Mouse (Mus musculus) stomach, embryonic 14.5 days (tissue): Measurements from ENCODE around the gene Itpr1. TPM values are rescaled to one million over a fixed set of nuclear protein-coding genes. Genes with fewer than 3 reads are reported as not detected.

Experiments
- ATAC-seq: fragments of 200-750 bp; cut with Nextera tagmentation; 2 replicates; pipeline ENCODE4 v1.8.0; 2017; ENCODE audit warnings: low read depth, moderate TSS enrichment; ENCODE audit not compliant: insufficient number of reproducible peaks, insufficient read depth, low FRiP score
- H3K27ac ChIP-seq: fragments of 300-500 bp; sonication (generic); 2 replicates; pipeline ENCODE4 v1.5.1; 2014; ENCODE audit warnings: mild to moderate bottlenecking, low read length, moderate library complexity, mixed read lengths
- H3K27me3 ChIP-seq: fragments of 300-500 bp; sonication (generic); 2 replicates; pipeline ENCODE4 v1.6.1; 2014; ENCODE audit warnings: low read length, control low read depth, mixed read lengths; ENCODE audit not compliant: control insufficient read depth, insufficient read depth
- H3K36me3 ChIP-seq: fragments of 300-500 bp; sonication (generic); 2 replicates; pipeline ENCODE4 v1.6.1; 2014; ENCODE audit warnings: mild to moderate bottlenecking, control low read depth, low read length, moderate library complexity, mixed read lengths; ENCODE audit not compliant: control insufficient read depth, insufficient read depth
- H3K4me1 ChIP-seq: fragments of 300-500 bp; sonication (generic); 2 replicates; pipeline ENCODE4 v1.6.1; 2014; ENCODE audit warnings: low read length, control low read depth, mixed read lengths; ENCODE audit not compliant: control insufficient read depth, insufficient read depth
- H3K4me2 ChIP-seq: fragments of 300-500 bp; sonication (generic); replicated peaks from 2 replicates; pipeline ENCODE4 v1.6.1; 2014; ENCODE audit warnings: low read depth, low read length, control low read depth
- H3K4me3 ChIP-seq: fragments of 300-500 bp; sonication (generic); 2 replicates; pipeline ENCODE4 v1.5.1; 2014; ENCODE audit warnings: low read depth, low read length, control low read depth
- H3K9ac ChIP-seq: fragments of 300-500 bp; sonication (generic); replicated peaks from 2 replicates; pipeline ENCODE4 v1.6.1; 2014; ENCODE audit warnings: low read depth, mild to moderate bottlenecking, control low read depth, low read length, moderate library complexity, mixed read lengths
- H3K9me3 ChIP-seq: fragments of 300-500 bp; sonication (generic); 2 replicates; pipeline ENCODE4 v1.6.1; 2016; ENCODE audit warnings: low read depth, low read length, control low read depth; ENCODE audit not compliant: control insufficient read depth
- WGBS: fragments of 180-500 bp; shearing (Covaris S2); extraction: QIAGEN DNeasy Blood & Tissue Kit; methylation state at CpG from one replicate; pipeline ENCODE4 v1.1.7; 2014; 5-methylcytosine and 5-hydroxymethylcytosine counted together
- polyA plus RNA-seq: library from polyadenylated mRNA; unstranded; fragments of >200 nt; fragmentation: Nextera tagmentation; extraction: Ambion mirVana; gene quantifications from 2 replicates; pipeline ENCODE4 v1.2.1, GENCODE M21; 2014

The Itpr1 gene
- polyA plus RNA-seq, 1 experiment from 2014 or later = 13.5 TPM

DNA sequence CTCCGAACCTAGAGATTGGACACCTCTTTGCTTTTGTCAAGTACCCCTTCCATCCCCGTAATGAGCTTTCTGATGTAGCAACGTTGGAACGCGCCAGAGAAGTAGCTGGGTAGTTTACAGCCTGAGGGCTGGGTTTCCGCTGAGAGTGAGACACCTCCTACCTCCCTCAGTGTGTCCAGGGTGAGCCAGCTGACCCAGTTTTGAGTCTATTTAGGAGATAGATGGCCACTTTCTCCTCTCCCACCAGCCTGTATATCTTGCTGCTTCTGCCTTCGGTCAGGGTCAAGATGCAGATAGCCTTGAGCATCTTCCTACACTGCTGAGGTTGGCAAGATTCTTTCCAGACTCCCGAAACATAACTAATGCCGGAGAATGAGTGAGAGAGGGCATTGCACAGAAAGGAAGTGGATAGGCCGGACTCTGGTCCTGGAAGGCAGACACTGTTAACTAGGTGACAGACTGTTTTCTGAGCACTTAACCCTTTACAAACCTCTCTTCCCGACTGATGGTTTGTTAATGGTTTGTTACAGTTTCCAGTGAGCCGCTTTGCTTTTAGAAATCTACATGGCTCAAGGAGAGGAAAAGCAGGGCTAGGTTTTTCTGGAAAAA is 92.4 kb downstream of the Itpr1 start:
- no peaks in the 10 kb centered on the region for H3K36me3 ChIP-seq
- H3K27ac ChIP-seq = 0 out of 2 replicates have a peak overlapping the region, but pooled peaks have one; percentile 33
- H3K27me3 ChIP-seq = no peaks in the 10 kb centered on the region
- ATAC-seq = no peak
- no peak overlapping the region for H3K4me3 ChIP-seq
- H3K4me1 ChIP-seq = peaks cover 16% of the 10 kb centered on the region; the same call in 1 of the 2 replicates
- H3K9me3 ChIP-seq = no peaks in the 10 kb centered on the region
- no peak overlapping the region for H3K9ac ChIP-seq
- no peak overlapping the region for H3K4me2 ChIP-seq
- 37% methylated on average over 12 of the region's 12 CpGs for WGBS

DNA sequence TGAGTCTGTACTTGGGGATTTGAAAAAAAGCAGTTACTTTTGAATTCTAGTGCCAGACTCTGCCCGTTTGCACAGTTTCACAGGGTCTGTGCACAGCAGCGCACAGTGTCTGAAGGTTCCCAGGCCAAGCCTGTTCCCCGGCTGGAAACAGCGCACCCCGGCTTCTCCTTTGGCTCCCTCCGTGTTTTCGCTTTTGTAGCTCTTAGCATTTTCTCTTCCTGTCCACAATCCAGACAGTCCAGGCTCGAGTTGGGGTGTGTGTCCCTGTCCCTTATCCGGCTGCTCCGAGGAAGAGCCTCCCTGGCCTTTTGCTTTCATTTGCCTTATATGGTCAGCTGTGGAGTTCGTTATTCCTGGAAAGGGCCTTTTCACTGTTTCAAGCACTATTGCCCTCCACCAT is 93.3 kb downstream of the Itpr1 start:
- Histone ChIP-seq H3K27me3 (no peaks in the 10 kb centered on the region), H3K4me2 (peak overlapping the region; percentile 11; the same call in 1 of the 2 replicates), H3K4me1 (peaks cover 16% of the 10 kb centered on the region; the same call in 1 of the 2 replicates), H3K36me3 (no peaks in the 10 kb centered on the region), H3K27ac (peak overlapping the region; percentile 57; the same call in 1 of the 2 replicates), H3K9ac (no peak overlapping the region), H3K4me3 (no peak overlapping the region), H3K9me3 (no peaks in the 10 kb centered on the region)
- ATAC-seq = peak; percentile 53; the same call in 1 of the 2 replicates
- WGBS = 43% methylated on average over 11 of the region's 11 CpGs

DNA sequence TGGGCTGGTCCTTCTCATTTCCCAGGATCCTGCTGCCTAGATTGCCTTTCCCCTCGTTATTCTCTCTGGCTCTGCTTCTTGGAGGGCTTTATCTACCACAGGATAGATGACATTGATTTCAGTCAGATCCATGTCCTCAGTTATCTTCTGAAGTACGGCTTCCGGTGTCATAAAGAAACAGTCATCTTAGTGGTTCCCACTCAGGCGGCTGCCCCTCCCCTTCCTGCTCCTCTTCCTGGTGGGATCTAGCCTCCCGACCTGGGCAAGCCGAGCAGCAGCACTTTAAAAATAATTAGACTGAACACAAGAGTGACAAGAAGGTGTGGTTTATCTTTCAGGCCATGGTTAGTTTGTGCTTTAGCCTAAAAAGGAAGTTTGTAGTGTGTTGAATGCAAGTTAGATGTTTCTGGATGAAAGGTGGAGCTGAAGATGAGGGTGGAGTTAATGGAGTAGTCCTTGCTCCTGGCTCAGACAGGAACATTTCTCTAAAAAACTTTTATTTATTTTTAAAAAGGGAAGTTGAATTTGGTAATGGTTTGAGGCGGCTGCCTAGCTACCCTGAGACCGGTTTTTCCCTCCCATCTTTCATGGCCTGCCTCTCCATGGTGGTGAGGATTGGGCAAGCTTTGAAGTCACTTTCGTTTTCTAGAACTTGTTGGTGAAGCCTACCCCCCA is 94.2 kb downstream of the Itpr1 start:
- Histone ChIP-seq H3K9ac (no peak overlapping the region), H3K4me1 (peaks cover 16% of the 10 kb centered on the region; the same call in 1 of the 2 replicates), H3K4me2 (no peak overlapping the region), H3K36me3 (no peaks in the 10 kb centered on the region), H3K9me3 (no peaks in the 10 kb centered on the region), H3K4me3 (no peak overlapping the region), H3K27ac (no peak overlapping the region; the same call in 1 of the 2 replicates), H3K27me3 (no peaks in the 10 kb centered on the region)
- 46% methylated on average over 9 of the region's 9 CpGs for WGBS
- no peak for ATAC-seq

DNA sequence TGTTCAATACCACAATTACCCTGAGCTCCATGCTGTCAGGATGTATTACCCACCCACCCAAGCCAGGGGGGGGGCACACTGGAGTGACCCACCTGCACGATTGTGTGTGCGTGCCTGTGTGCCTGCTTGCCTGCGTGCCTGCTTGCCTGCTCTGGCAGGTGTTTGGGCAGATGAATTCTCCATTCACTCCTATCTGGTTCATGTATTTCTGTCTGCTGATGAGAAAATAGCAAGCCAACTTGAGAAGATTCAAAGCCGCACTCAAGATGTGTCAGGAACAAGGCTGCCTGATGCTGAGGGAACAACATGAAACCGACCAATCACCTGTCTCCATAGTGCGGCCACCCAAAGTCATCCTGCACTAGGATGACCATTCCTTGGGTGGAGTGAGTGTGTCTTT is 94.9 kb downstream of the Itpr1 start:
- no peaks in the 10 kb centered on the region for H3K27me3 ChIP-seq

DNA sequence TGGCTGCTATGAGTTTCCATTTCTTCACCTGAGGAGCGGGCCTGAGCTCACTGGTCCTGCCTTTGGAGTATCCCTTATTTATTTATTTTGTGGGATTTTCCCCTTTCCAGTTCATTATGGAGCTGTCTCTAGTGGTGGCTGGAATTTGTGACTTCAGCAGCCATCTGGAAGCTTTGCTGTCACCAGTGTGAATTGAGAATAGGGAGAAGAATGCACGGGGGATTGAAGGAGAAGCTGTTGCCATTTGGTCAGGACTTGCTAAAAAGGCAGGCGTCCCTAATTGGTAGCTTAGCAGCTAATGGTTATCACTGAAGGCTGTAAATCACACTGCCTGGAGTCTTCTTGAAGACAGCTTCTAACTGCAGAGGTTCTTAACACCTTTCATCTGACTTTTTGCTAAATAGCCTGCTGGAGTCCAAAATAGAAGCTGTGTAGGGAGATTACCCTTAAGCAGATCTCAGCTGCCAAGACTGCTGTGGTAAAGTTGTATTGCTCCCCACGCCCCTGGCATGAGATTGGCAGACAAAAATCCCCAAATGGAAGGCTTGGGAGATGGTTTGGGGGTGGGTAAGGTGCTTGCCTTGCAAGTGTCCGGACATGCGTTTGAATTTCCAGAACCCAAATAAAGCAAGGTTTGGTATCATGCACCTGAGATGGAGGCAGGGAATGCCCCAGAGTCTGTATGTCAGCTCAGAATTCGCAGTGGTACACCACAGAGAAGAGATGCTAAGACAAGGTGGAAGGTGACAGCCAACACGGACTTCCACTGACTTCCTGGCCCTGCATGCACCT is 96.7 kb downstream of the Itpr1 start:
- Histone ChIP-seq H3K4me3 (no peak overlapping the region), H3K36me3 (no peaks in the 10 kb centered on the region), H3K27ac (no peak overlapping the region), H3K27me3 (no peaks in the 10 kb centered on the region), H3K9ac (no peak overlapping the region), H3K4me2 (no peak overlapping the region), H3K4me1 (peaks cover 16% of the 10 kb centered on the region; the same call in 1 of the 2 replicates), H3K9me3 (no peaks in the 10 kb centered on the region)
- WGBS = 62% methylated on average over 8 of the region's 8 CpGs
- no peak for ATAC-seq

More for the DNA sequence above, 94.9 kb downstream of the Itpr1 start:
- peaks cover 16% of the 10 kb centered on the region; the same call in 1 of the 2 replicates for H3K4me1 ChIP-seq
- H3K9me3 ChIP-seq = no peaks in the 10 kb centered on the region
- ATAC-seq = no peak
- no peak overlapping the region for H3K4me3 ChIP-seq
- H3K27ac ChIP-seq = no peak overlapping the region
- no peak overlapping the region for H3K4me2 ChIP-seq
- no peak overlapping the region for H3K9ac ChIP-seq
- 93% methylated on average over 6 of the region's 6 CpGs for WGBS
- no peaks in the 10 kb centered on the region for H3K36me3 ChIP-seq

DNA sequence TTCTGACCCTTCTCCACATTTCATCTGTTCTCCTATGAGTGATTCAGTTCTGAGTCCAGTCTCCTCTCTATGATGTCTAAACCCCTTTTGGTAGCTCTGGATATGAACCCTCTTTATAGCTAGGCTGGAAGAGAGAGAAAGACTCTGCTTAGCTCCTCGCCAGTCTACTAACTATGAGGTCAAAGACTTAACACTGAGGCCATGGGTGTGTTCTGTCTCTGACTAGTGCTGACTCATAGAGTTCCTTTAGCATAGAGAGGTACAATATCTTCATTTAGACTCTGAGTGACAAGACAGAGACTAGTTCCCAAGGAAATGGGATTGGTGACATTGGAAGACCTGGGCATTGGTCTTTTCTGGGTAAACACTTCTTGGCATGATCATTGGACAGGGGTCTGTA is 100.2 kb downstream of the Itpr1 start:
- 79% methylated on average over 1 of the region's 1 CpGs for WGBS
- no peaks in the 10 kb centered on the region for H3K9me3 ChIP-seq
- ATAC-seq = no peak

DNA sequence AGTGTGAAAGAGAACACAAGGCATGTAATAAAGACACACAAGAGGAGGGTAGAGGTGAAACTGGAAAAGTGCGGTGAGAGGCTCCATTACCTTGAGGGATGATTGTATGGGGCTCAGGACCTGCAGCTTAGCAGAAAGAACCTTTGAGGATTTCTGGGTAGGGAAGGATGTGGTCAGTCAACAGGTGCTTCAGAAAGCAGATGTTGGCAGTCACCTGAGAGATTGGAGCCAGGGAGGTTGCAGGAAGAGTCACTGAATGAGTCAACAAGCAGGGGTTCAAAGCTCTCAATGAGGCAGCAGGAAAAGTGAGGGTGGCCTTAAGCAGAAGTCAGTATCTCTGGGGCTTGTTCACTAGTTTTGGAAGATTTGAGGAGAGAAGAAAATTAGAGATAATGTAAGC is 101.1 kb downstream of the Itpr1 start:
- no peaks in the 10 kb centered on the region for H3K4me1 ChIP-seq
- 93% methylated on average over 1 of the region's 1 CpGs for WGBS
- no peak for ATAC-seq
- no peaks in the 10 kb centered on the region for H3K27me3 ChIP-seq
- H3K4me3 ChIP-seq = no peak overlapping the region
- no peak overlapping the region for H3K27ac ChIP-seq
- no peaks in the 10 kb centered on the region for H3K9me3 ChIP-seq
- H3K9ac ChIP-seq = no peak overlapping the region
- no peak overlapping the region for H3K4me2 ChIP-seq
- H3K36me3 ChIP-seq = no peaks in the 10 kb centered on the region

More for the DNA sequence above, 100.2 kb downstream of the Itpr1 start:
- Histone ChIP-seq H3K4me3 (no peak overlapping the region), H3K27ac (no peak overlapping the region), H3K36me3 (no peaks in the 10 kb centered on the region), H3K9ac (no peak overlapping the region), H3K4me2 (no peak overlapping the region), H3K27me3 (no peaks in the 10 kb centered on the region), H3K4me1 (no peaks in the 10 kb centered on the region)

DNA sequence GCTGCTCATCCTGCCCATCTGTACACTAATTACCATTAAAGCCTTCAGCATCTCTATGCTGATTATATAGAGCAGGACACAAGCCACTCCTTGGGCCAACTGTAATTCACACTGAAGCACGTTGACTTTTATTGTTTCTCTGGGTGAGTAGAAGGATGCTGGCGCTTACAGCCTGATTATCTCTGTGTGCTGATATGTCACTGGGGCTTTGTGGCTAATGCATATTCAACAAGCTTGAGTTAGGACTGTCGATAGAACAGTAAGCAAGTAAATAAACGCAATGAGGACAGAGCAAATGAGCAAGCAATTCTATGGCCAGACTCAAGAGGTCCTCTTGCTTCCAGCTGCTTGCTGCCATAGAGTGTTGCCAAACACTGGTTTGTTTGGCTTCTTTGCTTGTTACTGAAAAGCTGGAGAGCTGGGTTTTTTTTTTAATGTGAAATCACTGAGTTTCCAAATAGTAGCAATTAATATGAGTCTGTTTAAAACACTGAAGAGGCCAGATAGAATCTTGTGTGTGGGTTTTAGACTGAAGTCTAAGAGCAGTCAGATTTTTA is 103.5 kb downstream of the Itpr1 start:
- no peak for ATAC-seq
- no peak overlapping the region for H3K4me2 ChIP-seq
- peaks cover 2% of the 10 kb centered on the region; the same call in 1 of the 2 replicates for H3K4me1 ChIP-seq
- no peak overlapping the region for H3K4me3 ChIP-seq
- no peaks in the 10 kb centered on the region for H3K27me3 ChIP-seq
- no peaks in the 10 kb centered on the region for H3K9me3 ChIP-seq
- no peak overlapping the region for H3K27ac ChIP-seq
- H3K9ac ChIP-seq = no peak overlapping the region
- no peaks in the 10 kb centered on the region for H3K36me3 ChIP-seq
- 79% methylated on average over 4 of the region's 4 CpGs for WGBS
